Mouse (Mus musculus): ENCODE data around the gene Prc1.

DNA sequence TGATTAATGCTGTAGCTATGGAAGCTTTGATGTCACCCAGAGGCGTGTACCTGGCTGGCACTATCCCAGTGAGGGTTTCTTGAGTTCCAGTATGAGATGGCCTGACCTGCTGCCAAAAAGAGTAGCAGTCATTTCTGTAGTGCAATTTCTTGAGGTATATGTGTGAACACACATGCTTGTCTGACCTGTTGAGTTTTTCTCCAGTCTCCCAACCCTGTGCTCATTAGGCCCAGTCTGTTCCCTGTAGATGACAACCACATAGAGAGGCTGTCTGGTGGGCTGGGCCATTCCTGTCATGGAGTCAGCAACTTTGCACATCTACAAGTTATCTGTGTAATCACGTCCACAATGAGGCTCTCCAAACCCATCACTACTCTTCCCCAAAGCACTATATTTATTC lies 21.5 kb downstream of the Prc1 start:
- TF ChIP-seq CTCF (IDR thresholded peaks at IDR 0.05; ENCODE audit: low read depth), result no peak
- TF ChIP-seq EP300 (IDR thresholded peaks at IDR 0.05; ENCODE audit: low read depth), result no peak

Data from liver, postnatal 0 days (tissue).